Mouse (Mus musculus): ENCODE data around the gene Cldn14. TPM values are rescaled to one million over a fixed set of nuclear protein-coding genes. Genes with fewer than 3 reads are reported as not detected.

Gene Cldn14
- polyA plus RNA-seq, 1 experiment, result 0.42 TPM

- Histone ChIP-seq H3K4me1 (ENCODE audit: control insufficient read depth, insufficient read depth, low read length) (no peaks in the 10 kb centered on the region), H3K27me3 (ENCODE audit: control insufficient read depth, insufficient read depth, low read length, poor library complexity, severe bottlenecking) (no peaks in the 10 kb centered on the region), H3K9ac (ENCODE audit: low read depth, poor library complexity, severe bottlenecking) (peak overlapping the region; percentile 49), H3K4me3 (ENCODE audit: low read depth, low read length) (peak overlapping the region; percentile 88), H3K36me3 (ENCODE audit: control insufficient read depth, insufficient read depth, low read length, poor library complexity, severe bottlenecking) (no peaks in the 10 kb centered on the region), H3K9me3 (replicated peaks; ENCODE audit: control insufficient read depth, insufficient read depth, low read length, poor library complexity, severe bottlenecking) (no peaks in the 10 kb centered on the region), H3K27ac (ENCODE audit: insufficient read depth, low read length) (no peak overlapping the region)
- TF ChIP-seq CTCF (IDR thresholded peaks at IDR 0.05; ENCODE audit: low read depth, low read length) (no peak), POLR2A (IDR thresholded peaks at IDR 0.05; ENCODE audit: insufficient read depth, low read length) (no peak), EP300 (IDR thresholded peaks at IDR 0.05; ENCODE audit: insufficient read depth, low read depth, low read length) (no peak)
These were observed 34.4 kb downstream of the Cldn14 start for GRCm38 (mm10) chr16:93974278-93974677.

GRCm38 (mm10) chr16:93973554-93973953, 35.1 kb downstream of the Cldn14 start:
- H3K27ac ChIP-seq (ENCODE audit: insufficient read depth, low read length), result no peak overlapping the region
- peak overlapping the region; percentile 88 for H3K4me3 ChIP-seq (ENCODE audit: low read depth, low read length)
- no peak for TF ChIP-seq POLR2A (IDR thresholded peaks at IDR 0.05; ENCODE audit: insufficient read depth, low read length)
- H3K27me3 ChIP-seq (ENCODE audit: control insufficient read depth, insufficient read depth, low read length, poor library complexity, severe bottlenecking), result no peaks in the 10 kb centered on the region
- no peaks in the 10 kb centered on the region for H3K9me3 ChIP-seq (replicated peaks; ENCODE audit: control insufficient read depth, insufficient read depth, low read length, poor library complexity, severe bottlenecking)
- H3K9ac ChIP-seq (ENCODE audit: low read depth, poor library complexity, severe bottlenecking), result peak overlapping the region; percentile 49
- no peaks in the 10 kb centered on the region for H3K36me3 ChIP-seq (ENCODE audit: control insufficient read depth, insufficient read depth, low read length, poor library complexity, severe bottlenecking)
- no peaks in the 10 kb centered on the region for H3K4me1 ChIP-seq (ENCODE audit: control insufficient read depth, insufficient read depth, low read length)

- Histone ChIP-seq H3K27me3 (ENCODE audit: control insufficient read depth, insufficient read depth, low read length, poor library complexity, severe bottlenecking) (no peaks in the 10 kb centered on the region), H3K27ac (ENCODE audit: insufficient read depth, low read length) (no peak overlapping the region), H3K9ac (ENCODE audit: low read depth, poor library complexity, severe bottlenecking) (peak overlapping the region; percentile 49), H3K36me3 (ENCODE audit: control insufficient read depth, insufficient read depth, low read length, poor library complexity, severe bottlenecking) (no peaks in the 10 kb centered on the region), H3K4me3 (ENCODE audit: low read depth, low read length) (peak overlapping the region; percentile 56), H3K4me1 (ENCODE audit: control insufficient read depth, insufficient read depth, low read length) (no peaks in the 10 kb centered on the region), H3K9me3 (replicated peaks; ENCODE audit: control insufficient read depth, insufficient read depth, low read length, poor library complexity, severe bottlenecking) (no peaks in the 10 kb centered on the region)
- TF ChIP-seq EP300 (IDR thresholded peaks at IDR 0.05; ENCODE audit: insufficient read depth, low read depth, low read length), result no peak
- no peak for TF ChIP-seq POLR2A (IDR thresholded peaks at IDR 0.05; ENCODE audit: insufficient read depth, low read length)
- TF ChIP-seq CTCF (IDR thresholded peaks at IDR 0.05; ENCODE audit: low read depth, low read length), result no peak
These were observed 35.5 kb downstream of the Cldn14 start for GRCm38 (mm10) chr16:93973123-93973522.

GRCm38 (mm10) chr16:93971046-93971445, 37.6 kb downstream of the Cldn14 start:
- H3K4me1 ChIP-seq (ENCODE audit: control insufficient read depth, insufficient read depth, low read length), result no peaks in the 10 kb centered on the region
- no peaks in the 10 kb centered on the region for H3K36me3 ChIP-seq (ENCODE audit: control insufficient read depth, insufficient read depth, low read length, poor library complexity, severe bottlenecking)
- TF ChIP-seq EP300 (IDR thresholded peaks at IDR 0.05; ENCODE audit: insufficient read depth, low read depth, low read length), result no peak
- TF ChIP-seq POLR2A (IDR thresholded peaks at IDR 0.05; ENCODE audit: insufficient read depth, low read length), result no peak
- no peak for TF ChIP-seq CTCF (IDR thresholded peaks at IDR 0.05; ENCODE audit: low read depth, low read length)
- H3K27me3 ChIP-seq (ENCODE audit: control insufficient read depth, insufficient read depth, low read length, poor library complexity, severe bottlenecking), result no peaks in the 10 kb centered on the region
- H3K27ac ChIP-seq (ENCODE audit: insufficient read depth, low read length), result no peak overlapping the region
- H3K9ac ChIP-seq (ENCODE audit: low read depth, poor library complexity, severe bottlenecking), result no peak overlapping the region
- no peaks in the 10 kb centered on the region for H3K9me3 ChIP-seq (replicated peaks; ENCODE audit: control insufficient read depth, insufficient read depth, low read length, poor library complexity, severe bottlenecking)
- H3K4me3 ChIP-seq (ENCODE audit: low read depth, low read length), result no peak overlapping the region

GRCm38 (mm10) chr16:93967893-93968292, 40.7 kb downstream of the Cldn14 start:
- TF ChIP-seq EP300 (IDR thresholded peaks at IDR 0.05; ENCODE audit: insufficient read depth, low read depth, low read length) (no peak), POLR2A (IDR thresholded peaks at IDR 0.05; ENCODE audit: insufficient read depth, low read length) (no peak), CTCF (IDR thresholded peaks at IDR 0.05; ENCODE audit: low read depth, low read length) (no peak)
- no peaks in the 10 kb centered on the region for H3K9me3 ChIP-seq (replicated peaks; ENCODE audit: control insufficient read depth, insufficient read depth, low read length, poor library complexity, severe bottlenecking)

GRCm38 (mm10) chr16:93962283-93962682, 46.4 kb downstream of the Cldn14 start:
- TF ChIP-seq EP300 (IDR thresholded peaks at IDR 0.05; ENCODE audit: insufficient read depth, low read depth, low read length) (no peak), CTCF (IDR thresholded peaks at IDR 0.05; ENCODE audit: low read depth, low read length) (no peak), POLR2A (IDR thresholded peaks at IDR 0.05; ENCODE audit: insufficient read depth, low read length) (no peak)
- no peak overlapping the region for H3K9ac ChIP-seq (ENCODE audit: low read depth, poor library complexity, severe bottlenecking)
- no peak overlapping the region for H3K4me3 ChIP-seq (ENCODE audit: low read depth, low read length)
- H3K36me3 ChIP-seq (ENCODE audit: control insufficient read depth, insufficient read depth, low read length, poor library complexity, severe bottlenecking), result no peaks in the 10 kb centered on the region
- H3K27ac ChIP-seq (ENCODE audit: insufficient read depth, low read length), result no peak overlapping the region
- H3K9me3 ChIP-seq (replicated peaks; ENCODE audit: control insufficient read depth, insufficient read depth, low read length, poor library complexity, severe bottlenecking), result no peaks in the 10 kb centered on the region
- no peaks in the 10 kb centered on the region for H3K4me1 ChIP-seq (ENCODE audit: control insufficient read depth, insufficient read depth, low read length)
- no peaks in the 10 kb centered on the region for H3K27me3 ChIP-seq (ENCODE audit: control insufficient read depth, insufficient read depth, low read length, poor library complexity, severe bottlenecking)

More at GRCm38 (mm10) chr16:93967893-93968292, 40.7 kb downstream of the Cldn14 start:
- Histone ChIP-seq H3K27me3 (ENCODE audit: control insufficient read depth, insufficient read depth, low read length, poor library complexity, severe bottlenecking) (no peaks in the 10 kb centered on the region), H3K4me3 (ENCODE audit: low read depth, low read length) (no peak overlapping the region), H3K4me1 (ENCODE audit: control insufficient read depth, insufficient read depth, low read length) (no peaks in the 10 kb centered on the region), H3K9ac (ENCODE audit: low read depth, poor library complexity, severe bottlenecking) (no peak overlapping the region), H3K36me3 (ENCODE audit: control insufficient read depth, insufficient read depth, low read length, poor library complexity, severe bottlenecking) (no peaks in the 10 kb centered on the region), H3K27ac (ENCODE audit: insufficient read depth, low read length) (no peak overlapping the region)

All from ES-Bruce4 (cell line).